Mouse (Mus musculus) E14TG2a.4 (cell line): ENCODE results near the gene Vps54.

ENCODE experiments used
- CTCF ChIP-seq: conservative IDR thresholded peaks from 2 replicates; pipeline ENCODE4 v1.5.1; 2014; ENCODE audit warnings: low read length
- POU5F1 ChIP-seq: IDR thresholded peaks from 2 replicates; pipeline ENCODE4 v1.6.1; 2014; ENCODE audit warnings: low read length, borderline replicate concordance

DNA sequence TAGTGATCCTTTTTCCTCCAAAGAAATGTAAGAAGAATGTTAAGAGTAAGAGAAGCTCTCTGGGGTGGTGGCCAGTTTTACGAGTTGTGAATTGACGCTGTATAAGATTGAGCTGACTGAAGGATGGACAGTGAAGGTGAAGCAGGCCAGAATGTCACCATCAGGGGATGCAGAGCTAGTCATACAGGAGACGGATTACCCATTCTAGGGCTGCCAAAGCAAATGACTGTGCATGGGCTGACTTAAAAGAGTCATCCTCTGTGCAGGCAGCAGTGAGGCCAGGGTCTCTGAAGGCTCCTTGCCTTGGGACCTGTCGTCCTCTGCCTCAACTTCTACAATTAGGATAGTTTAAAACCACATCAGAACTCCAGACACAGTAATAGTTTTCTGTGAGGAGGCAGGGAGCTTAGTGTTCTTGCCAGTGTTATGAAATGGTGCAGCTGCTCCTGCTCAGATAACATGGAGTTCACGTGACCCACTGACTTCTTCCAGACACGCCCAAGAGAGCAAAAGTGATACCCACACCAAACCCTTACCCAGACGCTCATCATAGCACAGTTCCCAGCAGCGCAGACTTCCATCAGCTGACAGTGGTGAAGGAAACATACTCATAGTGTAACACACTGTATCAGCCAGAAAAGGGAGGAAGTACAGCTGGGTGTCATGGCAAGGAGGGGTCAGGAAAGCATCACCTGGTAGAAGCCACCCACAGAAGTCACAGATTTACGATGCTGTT, 75.0 kb downstream of the Vps54 start:
- no peak for TF ChIP-seq CTCF
- TF ChIP-seq POU5F1: no peak
